Mouse (Mus musculus): ENCODE results near the gene L2hgdh. TPM values are rescaled to one million over a fixed set of nuclear protein-coding genes. Genes with fewer than 3 reads are reported as not detected.
"Not testable (repeated sequence)": the region's sequence is repeated elsewhere in the genome, so short reads cannot be mapped to it uniquely, and the experiment has no call there.

The L2hgdh gene
- polyA plus RNA-seq, 1 experiment: 35.5 TPM

GRCm38 (mm10) chr12:69674176-69674575 lies 50.5 kb downstream of the L2hgdh start:
- no peak overlapping the region for H3K27ac ChIP-seq (ENCODE audit: insufficient read depth, low read depth, low read length)
- no peak overlapping the region for H3K4me3 ChIP-seq (ENCODE audit: insufficient read depth, low read depth, low read length)
- no peaks in the 10 kb centered on the region for H3K27me3 ChIP-seq (replicated peaks; ENCODE audit: control insufficient read depth, insufficient read depth, low read length)
- no peaks in the 10 kb centered on the region for H3K36me3 ChIP-seq (ENCODE audit: control insufficient read depth, insufficient read depth, low read length)
- WGBS: 2% methylated on average over 1 of the region's 1 CpGs
- DNase-seq: peak; percentile 36
- TF ChIP-seq POLR2A (IDR thresholded peaks at IDR 0.05; ENCODE audit: low read depth, low read length) (no peak), CTCF (conservative IDR thresholded peaks at IDR 0.05; ENCODE audit: insufficient read depth, insufficient read length, low read depth, low read length) (no peak)
- H3K4me1 ChIP-seq (ENCODE audit: control insufficient read depth, insufficient read depth, low read length): peaks cover 20% of the 10 kb centered on the region

GRCm38 (mm10) chr12:69666721-69667120 lies 58.0 kb downstream of the L2hgdh start:
- no peaks in the 10 kb centered on the region for H3K36me3 ChIP-seq (ENCODE audit: control insufficient read depth, insufficient read depth, low read length)
- no peak overlapping the region for H3K4me3 ChIP-seq (ENCODE audit: insufficient read depth, low read depth, low read length)
- H3K4me1 ChIP-seq (ENCODE audit: control insufficient read depth, insufficient read depth, low read length): no peaks in the 10 kb centered on the region
- no peak for DNase-seq
- no peak for TF ChIP-seq CTCF (conservative IDR thresholded peaks at IDR 0.05; ENCODE audit: insufficient read depth, insufficient read length, low read depth, low read length)
- TF ChIP-seq POLR2A (IDR thresholded peaks at IDR 0.05; ENCODE audit: low read depth, low read length): no peak
- WGBS: 92% methylated on average over 5 of the region's 5 CpGs
- H3K27me3 ChIP-seq (replicated peaks; ENCODE audit: control insufficient read depth, insufficient read depth, low read length): no peaks in the 10 kb centered on the region
- H3K27ac ChIP-seq (ENCODE audit: insufficient read depth, low read depth, low read length): no peak overlapping the region

- no peak for DNase-seq
- H3K36me3 ChIP-seq (ENCODE audit: control insufficient read depth, insufficient read depth, low read length): no peaks in the 10 kb centered on the region
- WGBS: 96% methylated on average over 5 of the region's 5 CpGs
- no peak overlapping the region for H3K27ac ChIP-seq (ENCODE audit: insufficient read depth, low read depth, low read length)
- no peak overlapping the region for H3K4me3 ChIP-seq (ENCODE audit: insufficient read depth, low read depth, low read length)
- TF ChIP-seq CTCF (conservative IDR thresholded peaks at IDR 0.05; ENCODE audit: insufficient read depth, insufficient read length, low read depth, low read length) (no peak), POLR2A (IDR thresholded peaks at IDR 0.05; ENCODE audit: low read depth, low read length) (no peak)
- H3K27me3 ChIP-seq (replicated peaks; ENCODE audit: control insufficient read depth, insufficient read depth, low read length): no peaks in the 10 kb centered on the region
- no peaks in the 10 kb centered on the region for H3K4me1 ChIP-seq (ENCODE audit: control insufficient read depth, insufficient read depth, low read length)
Observed at GRCm38 (mm10) chr12:69661658-69662057, 63.0 kb downstream of the L2hgdh start.

GRCm38 (mm10) chr12:69653973-69654372 lies 70.7 kb downstream of the L2hgdh start:
- H3K27me3 ChIP-seq (replicated peaks; ENCODE audit: control insufficient read depth, insufficient read depth, low read length); H3K4me1 ChIP-seq (ENCODE audit: control insufficient read depth, insufficient read depth, low read length); H3K27ac ChIP-seq (ENCODE audit: insufficient read depth, low read depth, low read length); H3K36me3 ChIP-seq (ENCODE audit: control insufficient read depth, insufficient read depth, low read length); H3K4me3 ChIP-seq (ENCODE audit: insufficient read depth, low read depth, low read length); DNase-seq: not testable (repeated sequence)

- 50% methylated on average over 8 of the region's 8 CpGs for WGBS
- H3K4me3 ChIP-seq (ENCODE audit: insufficient read depth, low read depth, low read length): no peak overlapping the region
- no peaks in the 10 kb centered on the region for H3K36me3 ChIP-seq (ENCODE audit: control insufficient read depth, insufficient read depth, low read length)
- no peak overlapping the region for H3K27ac ChIP-seq (ENCODE audit: insufficient read depth, low read depth, low read length)
- DNase-seq: peak; percentile 64
- H3K4me1 ChIP-seq (ENCODE audit: control insufficient read depth, insufficient read depth, low read length): peaks cover 2% of the 10 kb centered on the region; the same call in 1 of the 2 replicates
- TF ChIP-seq POLR2A (IDR thresholded peaks at IDR 0.05; ENCODE audit: low read depth, low read length) (no peak), CTCF (conservative IDR thresholded peaks at IDR 0.05; ENCODE audit: insufficient read depth, insufficient read length, low read depth, low read length) (no peak)
- H3K27me3 ChIP-seq (replicated peaks; ENCODE audit: control insufficient read depth, insufficient read depth, low read length): no peaks in the 10 kb centered on the region
Observed at GRCm38 (mm10) chr12:69649511-69649910, 75.2 kb downstream of the L2hgdh start.

- Histone ChIP-seq H3K4me3 (ENCODE audit: insufficient read depth, low read depth, low read length) (no peak overlapping the region), H3K27me3 (replicated peaks; ENCODE audit: control insufficient read depth, insufficient read depth, low read length) (no peaks in the 10 kb centered on the region), H3K4me1 (ENCODE audit: control insufficient read depth, insufficient read depth, low read length) (peaks cover 2% of the 10 kb centered on the region; the same call in 1 of the 2 replicates), H3K36me3 (ENCODE audit: control insufficient read depth, insufficient read depth, low read length) (no peaks in the 10 kb centered on the region), H3K27ac (ENCODE audit: insufficient read depth, low read depth, low read length) (no peak overlapping the region)
- TF ChIP-seq CTCF (conservative IDR thresholded peaks at IDR 0.05; ENCODE audit: insufficient read depth, insufficient read length, low read depth, low read length) (no peak), POLR2A (IDR thresholded peaks at IDR 0.05; ENCODE audit: low read depth, low read length) (no peak)
- no peak for DNase-seq
- WGBS: 79% methylated on average over 8 of the region's 8 CpGs
Observed at GRCm38 (mm10) chr12:69645821-69646616, 78.7 kb downstream of the L2hgdh start.

GRCm38 (mm10) chr12:69644877-69645276 lies 79.8 kb downstream of the L2hgdh start:
- 50% methylated on average over 3 of the region's 3 CpGs for WGBS
- no peak for TF ChIP-seq POLR2A (IDR thresholded peaks at IDR 0.05; ENCODE audit: low read depth, low read length)
- TF ChIP-seq CTCF (conservative IDR thresholded peaks at IDR 0.05; ENCODE audit: insufficient read depth, insufficient read length, low read depth, low read length): no peak
- no peaks in the 10 kb centered on the region for H3K36me3 ChIP-seq (ENCODE audit: control insufficient read depth, insufficient read depth, low read length)
- H3K27me3 ChIP-seq (replicated peaks; ENCODE audit: control insufficient read depth, insufficient read depth, low read length): no peaks in the 10 kb centered on the region
- no peak overlapping the region for H3K4me3 ChIP-seq (ENCODE audit: insufficient read depth, low read depth, low read length)
- H3K4me1 ChIP-seq (ENCODE audit: control insufficient read depth, insufficient read depth, low read length): peaks cover 2% of the 10 kb centered on the region; the same call in 1 of the 2 replicates
- 0 out of 2 replicates have a peak overlapping the region, but pooled peaks have one; percentile 28 for H3K27ac ChIP-seq (ENCODE audit: insufficient read depth, low read depth, low read length)
- DNase-seq: peak; percentile 40
